Mouse (Mus musculus): Measurements from ENCODE around the gene Rab5if. TPM values are rescaled to one million over a fixed set of nuclear protein-coding genes. Genes with fewer than 3 reads are reported as not detected.
"Not testable (repeated sequence)": the region's sequence is repeated elsewhere in the genome, so short reads cannot be mapped to it uniquely, and the experiment has no call there.

Rab5if gene
- polyA plus RNA-seq, 1 experiment from 2014 or later: 176 TPM

- Histone ChIP-seq H3K9me3 (no peaks in the 10 kb centered on the region), H3K4me2 (replicated peaks) (peak overlapping the region; percentile 86), H3K27ac (replicated peaks) (peak overlapping the region; percentile 90), H3K27me3 (no peaks in the 10 kb centered on the region; the same call in 1 of the 2 replicates), H3K36me3 (peaks cover 16% of the 10 kb centered on the region; the same call in 1 of the 2 replicates), H3K4me1 (peaks cover 62% of the 10 kb centered on the region), H3K4me3 (peak overlapping the region; percentile 82), H3K9ac (replicated peaks) (peak overlapping the region; percentile 85)
- 0 out of 2 replicates have a peak, but pooled peaks have one; percentile 7 for ATAC-seq (ENCODE audit: low FRiP score, low read depth)
- under 1% methylated on average over 42 of the region's 42 CpGs for WGBS
These were observed 21.7 kb upstream of the Rab5if start for GRCm38 (mm10) chr2:156841028-156841840.

- Histone ChIP-seq H3K27ac (replicated peaks) (peak overlapping the region; percentile 90), H3K36me3 (peaks cover 24% of the 10 kb centered on the region; the same call in 1 of the 2 replicates), H3K4me3 (peak overlapping the region; percentile 82), H3K27me3 (no peaks in the 10 kb centered on the region; the same call in 1 of the 2 replicates), H3K4me2 (replicated peaks) (peak overlapping the region; percentile 86), H3K9me3 (no peaks in the 10 kb centered on the region), H3K9ac (replicated peaks) (peak overlapping the region; percentile 85), H3K4me1 (peaks cover 62% of the 10 kb centered on the region)
- no peak for ATAC-seq (ENCODE audit: low FRiP score, low read depth)
- WGBS: 3% methylated on average over 20 of the region's 20 CpGs
These were observed 20.9 kb upstream of the Rab5if start for GRCm38 (mm10) chr2:156841841-156842706.

GRCm38 (mm10) chr2:156842711-156843110, 20.2 kb upstream of the Rab5if start:
- peak overlapping the region; percentile 85 for H3K9ac ChIP-seq (replicated peaks)
- peaks cover 31% of the 10 kb centered on the region for H3K36me3 ChIP-seq
- peak overlapping the region; percentile 82 for H3K4me3 ChIP-seq
- H3K27ac ChIP-seq (replicated peaks): peak overlapping the region; percentile 90; the same call in 1 of the 2 replicates
- no peaks in the 10 kb centered on the region for H3K9me3 ChIP-seq
- peaks cover 64% of the 10 kb centered on the region for H3K4me1 ChIP-seq
- no peak for ATAC-seq (ENCODE audit: low FRiP score, low read depth)
- 11% methylated on average over 11 of the region's 11 CpGs for WGBS
- H3K4me2 ChIP-seq (replicated peaks): peak overlapping the region; percentile 86
- H3K27me3 ChIP-seq: no peaks in the 10 kb centered on the region; the same call in 1 of the 2 replicates

GRCm38 (mm10) chr2:156843331-156843730, 19.6 kb upstream of the Rab5if start:
- WGBS: 86% methylated on average over 10 of the region's 10 CpGs
- H3K9ac ChIP-seq (replicated peaks): peak overlapping the region; percentile 85; the same call in 1 of the 2 replicates
- peaks cover 70% of the 10 kb centered on the region for H3K4me1 ChIP-seq
- H3K27me3 ChIP-seq: no peaks in the 10 kb centered on the region; the same call in 1 of the 2 replicates
- peaks cover 37% of the 10 kb centered on the region for H3K36me3 ChIP-seq
- no peak overlapping the region for H3K4me3 ChIP-seq
- no peak for ATAC-seq (ENCODE audit: low FRiP score, low read depth)
- no peaks in the 10 kb centered on the region for H3K9me3 ChIP-seq
- no peak overlapping the region for H3K27ac ChIP-seq (replicated peaks)
- H3K4me2 ChIP-seq (replicated peaks): peak overlapping the region; percentile 86

GRCm38 (mm10) chr2:156844715-156845114, 18.2 kb upstream of the Rab5if start:
- no peaks in the 10 kb centered on the region; the same call in 1 of the 2 replicates for H3K27me3 ChIP-seq
- H3K4me1 ChIP-seq: peaks cover 59% of the 10 kb centered on the region
- no peak overlapping the region for H3K4me2 ChIP-seq (replicated peaks)
- H3K9me3 ChIP-seq: no peaks in the 10 kb centered on the region
- peak overlapping the region; percentile 43; the same call in 1 of the 2 replicates for H3K9ac ChIP-seq (replicated peaks)
- 61% methylated on average over 10 of the region's 10 CpGs for WGBS
- ATAC-seq (ENCODE audit: low FRiP score, low read depth): no peak
- H3K36me3 ChIP-seq: peaks cover 49% of the 10 kb centered on the region
- H3K4me3 ChIP-seq: no peak overlapping the region
- H3K27ac ChIP-seq (replicated peaks): peak overlapping the region; percentile 58

- Histone ChIP-seq H3K9me3 (no peaks in the 10 kb centered on the region), H3K27me3 (no peaks in the 10 kb centered on the region), H3K27ac (replicated peaks) (peak overlapping the region; percentile 64), H3K4me2 (replicated peaks) (no peak overlapping the region), H3K9ac (replicated peaks) (no peak overlapping the region; the same call in 1 of the 2 replicates), H3K36me3 (peaks cover 75% of the 10 kb centered on the region), H3K4me3 (no peak overlapping the region), H3K4me1 (peaks cover 40% of the 10 kb centered on the region)
- ATAC-seq (ENCODE audit: low FRiP score, low read depth): no peak
- 68% methylated on average over 6 of the region's 6 CpGs for WGBS
These were observed 15.3 kb upstream of the Rab5if start for GRCm38 (mm10) chr2:156847653-156848052.

GRCm38 (mm10) chr2:156848526-156849182, 14.3 kb upstream of the Rab5if start:
- no peak for ATAC-seq (ENCODE audit: low FRiP score, low read depth)
- WGBS: 91% methylated on average over 6 of the region's 6 CpGs
- peaks cover 30% of the 10 kb centered on the region for H3K4me1 ChIP-seq
- H3K9me3 ChIP-seq: no peaks in the 10 kb centered on the region
- no peak overlapping the region for H3K27ac ChIP-seq (replicated peaks)
- no peak overlapping the region for H3K9ac ChIP-seq (replicated peaks)
- no peak overlapping the region for H3K4me3 ChIP-seq
- H3K4me2 ChIP-seq (replicated peaks): no peak overlapping the region
- H3K36me3 ChIP-seq: peaks cover 75% of the 10 kb centered on the region
- no peaks in the 10 kb centered on the region for H3K27me3 ChIP-seq

GRCm38 (mm10) chr2:156850505-156850904, 12.4 kb upstream of the Rab5if start:
- Histone ChIP-seq H3K27me3 (no peaks in the 10 kb centered on the region), H3K36me3 (peaks cover 72% of the 10 kb centered on the region)
- WGBS: 92% methylated on average over 5 of the region's 5 CpGs

GRCm38 (mm10) chr2:156853584-156853983, 9.3 kb upstream of the Rab5if start:
- H3K9ac ChIP-seq (replicated peaks); H3K4me2 ChIP-seq (replicated peaks); H3K9me3 ChIP-seq; H3K4me1 ChIP-seq; H3K27ac ChIP-seq (replicated peaks); H3K27me3 ChIP-seq; ATAC-seq (ENCODE audit: low FRiP score, low read depth); H3K4me3 ChIP-seq: not testable (repeated sequence)
- peaks cover 62% of the 10 kb centered on the region for H3K36me3 ChIP-seq
- 92% methylated on average over 9 of the region's 13 CpGs for WGBS

More at GRCm38 (mm10) chr2:156850505-156850904, 12.4 kb upstream of the Rab5if start:
- no peak for ATAC-seq (ENCODE audit: low FRiP score, low read depth)
- Histone ChIP-seq H3K27ac (replicated peaks) (no peak overlapping the region), H3K9ac (replicated peaks) (no peak overlapping the region), H3K4me3 (no peak overlapping the region), H3K4me2 (replicated peaks) (no peak overlapping the region), H3K4me1 (peaks cover 12% of the 10 kb centered on the region), H3K9me3 (no peaks in the 10 kb centered on the region)

- not testable (repeated sequence) for H3K9ac ChIP-seq (replicated peaks); H3K4me2 ChIP-seq (replicated peaks); H3K4me1 ChIP-seq; ATAC-seq (ENCODE audit: low FRiP score, low read depth); H3K9me3 ChIP-seq; H3K4me3 ChIP-seq; H3K27ac ChIP-seq (replicated peaks); H3K27me3 ChIP-seq
- H3K36me3 ChIP-seq: peaks cover 58% of the 10 kb centered on the region
- WGBS: 52% methylated on average over 13 of the region's 13 CpGs
These were observed 8.7 kb upstream of the Rab5if start for GRCm38 (mm10) chr2:156853999-156854771.

GRCm38 (mm10) chr2:156856311-156856710, 6.6 kb upstream of the Rab5if start:
- Histone ChIP-seq H3K9me3 (no peaks in the 10 kb centered on the region), H3K9ac (replicated peaks) (no peak overlapping the region), H3K4me2 (replicated peaks) (no peak overlapping the region), H3K4me3 (no peak overlapping the region), H3K27ac (replicated peaks) (no peak overlapping the region), H3K27me3 (no peaks in the 10 kb centered on the region), H3K4me1 (peaks cover 5% of the 10 kb centered on the region; the same call in 1 of the 2 replicates), H3K36me3 (peaks cover 38% of the 10 kb centered on the region)
- no peak for ATAC-seq (ENCODE audit: low FRiP score, low read depth)
- 94% methylated on average over 1 of the region's 1 CpGs for WGBS

Data from midbrain, embryonic 12.5 days (tissue).